Mouse (Mus musculus) limb, embryonic 10.5 days (tissue): ENCODE measurements around the gene Cope. TPM values are rescaled to one million over a fixed set of nuclear protein-coding genes. Genes with fewer than 3 reads are reported as not detected.

Source experiments
- DNase-seq: peaks from one replicate; pipeline ENCODE4 v3.0.0-alpha.2; 2017; ENCODE audit warnings: low spot score
- H3K27ac ChIP-seq: fragments of 300-500 bp; sonication (generic); 2 replicates; pipeline ENCODE4 v1.5.1; 2016; ENCODE audit warnings: mild to moderate bottlenecking
- H3K27me3 ChIP-seq: fragments of 300-500 bp; sonication (generic); 2 replicates; pipeline ENCODE4 v1.6.1; 2016; ENCODE audit warnings: low read depth, mild to moderate bottlenecking; ENCODE audit not compliant: poor library complexity, severe bottlenecking
- H3K36me3 ChIP-seq: fragments of 300-500 bp; sonication (generic); 2 replicates; pipeline ENCODE4 v1.6.1; 2016; ENCODE audit warnings: mild to moderate bottlenecking, moderate library complexity
- H3K4me1 ChIP-seq: fragments of 300-500 bp; sonication (generic); 2 replicates; pipeline ENCODE4 v1.6.1; 2016
- H3K4me3 ChIP-seq: fragments of 300-500 bp; sonication (generic); 2 replicates; pipeline ENCODE4 v1.5.1; 2016; ENCODE audit warnings: mild to moderate bottlenecking, moderate library complexity
- H3K9me3 ChIP-seq: fragments of 300-500 bp; sonication (generic); replicated peaks from 2 replicates; pipeline ENCODE4 v1.6.1; 2016; ENCODE audit warnings: mild to moderate bottlenecking
- WGBS: fragments of 180-500 bp; shearing (Covaris S2); methylation state at CpG from one replicate; pipeline ENCODE4 v1.1.7; 2016; 5-methylcytosine and 5-hydroxymethylcytosine counted together
- polyA plus RNA-seq: library from polyadenylated mRNA; unstranded; fragments of >200 nt; fragmentation: Nextera tagmentation; extraction: Ambion mirVana; gene quantifications from 2 replicates; pipeline ENCODE4 v1.2.1, GENCODE M21; 2016

Cope gene
- polyA plus RNA-seq, 1 experiment from 2014 or later: 321 TPM

GRCm38 (mm10) chr8:70356111-70356510 lies 53.8 kb downstream of the Cope start:
- no peaks in the 10 kb centered on the region for H3K9me3 ChIP-seq
- DNase-seq: no peak
- peaks cover 24% of the 10 kb centered on the region for H3K4me1 ChIP-seq
- no peak overlapping the region for H3K4me3 ChIP-seq
- peaks cover 11% of the 10 kb centered on the region; the same call in 1 of the 2 replicates for H3K27me3 ChIP-seq
- H3K36me3 ChIP-seq: peaks cover 7% of the 10 kb centered on the region
- WGBS: 87% methylated on average over 1 of the region's 1 CpGs
- H3K27ac ChIP-seq: no peak overlapping the region

GRCm38 (mm10) chr8:70359411-70359810 lies 57.1 kb downstream of the Cope start:
- H3K36me3 ChIP-seq: no peaks in the 10 kb centered on the region
- peaks cover 11% of the 10 kb centered on the region for H3K4me1 ChIP-seq
- no peaks in the 10 kb centered on the region for H3K9me3 ChIP-seq
- H3K4me3 ChIP-seq: no peak overlapping the region
- DNase-seq: no peak
- WGBS: 31% methylated on average over 3 of the region's 3 CpGs
- H3K27ac ChIP-seq: no peak overlapping the region
- peaks cover 24% of the 10 kb centered on the region for H3K27me3 ChIP-seq

GRCm38 (mm10) chr8:70360769-70361168 lies 58.5 kb downstream of the Cope start:
- DNase-seq: no peak
- Histone ChIP-seq H3K36me3 (no peaks in the 10 kb centered on the region), H3K4me1 (peaks cover 12% of the 10 kb centered on the region), H3K27ac (no peak overlapping the region), H3K9me3 (no peaks in the 10 kb centered on the region), H3K4me3 (no peak overlapping the region), H3K27me3 (peaks cover 24% of the 10 kb centered on the region)
- 49% methylated on average over 4 of the region's 4 CpGs for WGBS

- Histone ChIP-seq H3K4me1 (peaks cover 14% of the 10 kb centered on the region), H3K27me3 (peaks cover 24% of the 10 kb centered on the region), H3K4me3 (no peak overlapping the region), H3K36me3 (no peaks in the 10 kb centered on the region), H3K9me3 (no peaks in the 10 kb centered on the region), H3K27ac (no peak overlapping the region)
- no peak for DNase-seq
- WGBS: 74% methylated on average over 10 of the region's 10 CpGs
These were observed 59.2 kb downstream of the Cope start for GRCm38 (mm10) chr8:70361484-70362032.

Other genes with a start within 250 kb of the Cope start
- gene Tm6sf2, start 229.6 kb upstream of the Cope start, polyA plus RNA-seq: 0.59 and 0.73 TPM in 2 replicates
- 0.04 TPM in 1 of 2 replicates, not detected in the other for gene Hapln4, start 219.1 kb upstream of the Cope start, polyA plus RNA-seq
- 0.29 and 0.61 TPM in 2 replicates for gene Ncan, start 181.6 kb upstream of the Cope start, polyA plus RNA-seq
- 29.6 and 35.9 TPM in 2 replicates for gene Nr2c2ap, start 171.2 kb upstream of the Cope start, polyA plus RNA-seq
- 20.1 and 27.9 TPM in 2 replicates for gene Rfxank, start 163.4 kb upstream of the Cope start, polyA plus RNA-seq
- gene Borcs8, start 163.0 kb upstream of the Cope start, polyA plus RNA-seq: 45.3 and 49.8 TPM in 2 replicates
- 0.29 and 0.60 TPM in 2 replicates for gene Mef2b, start 162.8 kb upstream of the Cope start, polyA plus RNA-seq
- 79.8 and 85.0 TPM in 2 replicates for gene Tmem161a, start 130.2 kb upstream of the Cope start, polyA plus RNA-seq
- gene Slc25a42, start 90.2 kb upstream of the Cope start, polyA plus RNA-seq: 2.8 and 3.6 TPM in 2 replicates
- gene Sugp2, start 68.3 kb upstream of the Cope start, polyA plus RNA-seq: 39.7 and 51.4 TPM in 2 replicates
- gene Armc6, start 68.1 kb upstream of the Cope start, polyA plus RNA-seq: 26.8 and 27.6 TPM in 2 replicates
- gene Homer3, start 19.7 kb upstream of the Cope start, polyA plus RNA-seq: 139 and 151 TPM in 2 replicates
- 58.9 and 59.4 TPM in 2 replicates for gene Ddx49, start within 50 bp of the Cope start, polyA plus RNA-seq
- gene Cers1, start 13.3 kb downstream of the Cope start, polyA plus RNA-seq: 3.2 and 4.6 TPM in 2 replicates
- 7.9 and 13.8 TPM in 2 replicates for gene Gdf1, start 27.3 kb downstream of the Cope start, polyA plus RNA-seq
- 25.6 and 26.7 TPM in 2 replicates for gene Upf1, start 50.8 kb downstream of the Cope start, polyA plus RNA-seq
- gene Comp, start 71.0 kb downstream of the Cope start, polyA plus RNA-seq: 0.08 and 0.35 TPM in 2 replicates
- gene Crtc1, start 137.1 kb downstream of the Cope start, polyA plus RNA-seq: 20.1 and 23.2 TPM in 2 replicates
- 24.1 and 29.0 TPM in 2 replicates for gene Klhl26, start 174.4 kb downstream of the Cope start, polyA plus RNA-seq
- 22.4 and 23.7 TPM in 2 replicates for gene Tmem59l, start 184.8 kb downstream of the Cope start, polyA plus RNA-seq
- gene Crlf1, start 190.6 kb downstream of the Cope start, polyA plus RNA-seq: 79.8 and 126 TPM in 2 replicates
- gene Rex1bd, start 204.2 kb downstream of the Cope start, polyA plus RNA-seq: 126 and 143 TPM in 2 replicates
- 877 and 996 TPM in 2 replicates for gene Uba52, start 208.3 kb downstream of the Cope start, polyA plus RNA-seq
- 297 and 310 TPM in 2 replicates for gene Fkbp8, start 225.2 kb downstream of the Cope start, polyA plus RNA-seq
- 45.4 and 46.6 TPM in 2 replicates for gene Kxd1, start 225.4 kb downstream of the Cope start, polyA plus RNA-seq
- 20.9 and 26.1 TPM in 2 replicates for gene Ell, start 236.9 kb downstream of the Cope start, polyA plus RNA-seq